In the genomic region with DNA sequence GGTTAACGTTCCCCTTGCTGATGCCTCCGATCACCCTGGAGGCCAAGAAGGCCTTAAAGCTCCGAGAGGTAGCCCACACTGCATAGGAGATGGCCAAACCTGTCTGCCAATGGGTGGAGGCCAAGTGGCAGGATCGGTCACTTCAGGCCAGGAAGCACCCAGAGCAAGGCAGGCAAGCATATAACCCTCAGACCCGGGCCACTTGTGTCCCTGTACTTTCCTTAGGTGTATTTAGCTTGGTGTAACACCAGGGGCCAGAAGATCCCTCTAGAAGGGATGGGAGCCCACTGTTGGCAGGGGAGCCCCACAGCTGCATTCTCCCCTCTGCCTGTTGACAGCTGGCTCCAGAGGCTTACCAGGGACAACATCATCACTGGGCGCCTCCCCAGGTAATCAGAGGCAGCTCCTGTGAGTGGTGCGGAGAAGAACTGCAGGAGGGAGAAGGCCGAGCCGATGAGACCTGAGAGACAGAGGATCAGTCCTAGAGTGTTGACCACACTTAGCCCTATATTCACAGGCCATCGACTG, we compare ENCODE assay signal across 8 mouse cellular contexts. TPM values are rescaled to one million over a fixed set of nuclear protein-coding genes. Genes with fewer than 3 reads are reported as not detected.
DNase-seq lines count a peak whose midpoint lies in the region; ATAC-seq and TF ChIP-seq lines count a peak whose summit lies in the region.

No protein-coding gene starts in this region.

- no peak for TF ChIP-seq EP300 in liver, embryonic 14.5 days (IDR thresholded peaks at IDR 0.05; ENCODE audit: low read depth)

- H3K9me3 ChIP-seq in heart, embryonic 13.5 days, result no peaks in the 10 kb centered on the region
- no peaks in the 10 kb centered on the region for H3K9me3 ChIP-seq in liver, embryonic 14.5 days (ENCODE audit: control insufficient read depth, low read length)

- 50% methylated on average over 10 of the region's 10 CpGs for WGBS in heart, embryonic 13.5 days
- WGBS in liver, embryonic 14.5 days (ENCODE audit: insufficient replicate concordance), result 57% methylated on average over 10 of the region's 10 CpGs

- H3K4me1 ChIP-seq in heart, embryonic 13.5 days, result peaks cover 26% of the 10 kb centered on the region
- H3K4me1 ChIP-seq in liver, embryonic 14.5 days (replicated peaks; ENCODE audit: control insufficient read depth in 2 of 2, insufficient read depth in 2 of 2, low read length in 1 of 2), result peaks cover 14 to 25% of the 10 kb centered on the region in 2 experiments

- H3K27ac ChIP-seq in heart, embryonic 13.5 days (replicated peaks), result peak overlapping the region; percentile 86
- peak overlapping the region; percentile 76 for H3K27ac ChIP-seq in liver, embryonic 14.5 days

- TF ChIP-seq CTCF in liver, embryonic 14.5 days (IDR thresholded peaks at IDR 0.05; ENCODE audit: low read depth), result no peak

- peak overlapping the region; percentile 86 for H3K9ac ChIP-seq in heart, embryonic 13.5 days
- H3K9ac ChIP-seq in liver, embryonic 14.5 days (replicated peaks), result peak overlapping the region; percentile 75

- peak; percentile 21 to 26 for DNase-seq in layer of hippocampus, postnatal 10 days (ENCODE audit: low spot score in 2 of 2)
- DNase-seq in layer of hippocampus, postnatal 25 days (ENCODE audit: extremely low spot score in 1 of 2, low spot score in 1 of 2), result no peak
- DNase-seq in c-Kit-positive CD71-positive TER-119-positive erythroid progenitor cells, embryonic 14.5 days (ENCODE audit: low spot score), result peak; percentile 25
- no peak for DNase-seq in liver, embryonic 14.5 days (ENCODE audit: low read depth in 3 of 3, low spot score in 3 of 3)
- DNase-seq in adrenal gland, adult 2 months, result no peak
- DNase-seq in embryo, embryonic 10.5 days (ENCODE audit: low spot score), result no peak
- DNase-seq in ovary, postnatal 14 days (ENCODE audit: low spot score), result no peak

- H3K4me2 ChIP-seq in heart, embryonic 13.5 days, result peak overlapping the region; percentile 86
- peak overlapping the region; percentile 95 for H3K4me2 ChIP-seq in liver, embryonic 14.5 days (ENCODE audit: low read depth)

- peaks cover 81% of the 10 kb centered on the region for H3K36me3 ChIP-seq in heart, embryonic 13.5 days
- H3K36me3 ChIP-seq in liver, embryonic 14.5 days (replicated peaks; ENCODE audit: control insufficient read depth, insufficient read depth, low read depth), result peaks cover 56% of the 10 kb centered on the region

- no peak for ATAC-seq in heart, embryonic 13.5 days (ENCODE audit: extremely low read depth, insufficient number of reproducible peaks, low FRiP score, low TSS enrichment)
- no peak for ATAC-seq in liver, embryonic 14.5 days (ENCODE audit: insufficient read depth)

- H3K27me3 ChIP-seq in heart, embryonic 13.5 days (replicated peaks), result no peaks in the 10 kb centered on the region
- H3K27me3 ChIP-seq in liver, embryonic 14.5 days (ENCODE audit: control insufficient read depth, insufficient read depth, low read length), result no peaks in the 10 kb centered on the region

- peak overlapping the region; percentile 73 for H3K4me3 ChIP-seq in heart, embryonic 13.5 days
- H3K4me3 ChIP-seq in liver, embryonic 14.5 days (ENCODE audit: insufficient read depth in 1 of 2, low read depth in 2 of 2, low read length in 2 of 2), result peak overlapping the region; percentile 70 to 71

RNA-seq across cellular contexts. Expression of a gene that starts 1.3 kb away (rescaled TPM):
- total RNA-seq in layer of hippocampus, postnatal 10 days (2021), result 10 to 100 TPM; 46.0 to 49.5 TPM
- 10 to 100 TPM; 38.2 to 42.7 TPM for total RNA-seq in layer of hippocampus, postnatal 25 days (2021)
- polyA plus RNA-seq in heart, embryonic 13.5 days (2015; fragmentation: Nextera tagmentation; extraction: Ambion mirVana), result 75.1 and 78.4 TPM in 2 replicates
- 53.6 and 68.5 TPM in 2 replicates for polyA plus RNA-seq in liver, embryonic 14.5 days (2012; rRNA removed)
- polyA plus RNA-seq in liver, embryonic 14.5 days (2014; fragmentation: Nextera tagmentation; extraction: Ambion mirVana), result 33.1 and 46.7 TPM in 2 replicates
- 10 to 100 TPM; 32.8 to 37.4 TPM for total RNA-seq in adrenal gland, adult 2 months (2021)
- polyA plus RNA-seq in adrenal gland, adult 2 months (2012; rRNA removed), result 201 and 211 TPM in 2 replicates

RNA-seq across cellular contexts. Expression of a gene that starts 24.2 kb away (rescaled TPM):
- 10 to 100 TPM; 18.9 to 20.5 TPM for total RNA-seq in layer of hippocampus, postnatal 10 days (2021)
- 10 to 100 TPM; 13.1 to 15.0 TPM for total RNA-seq in layer of hippocampus, postnatal 25 days (2021)
- polyA plus RNA-seq in heart, embryonic 13.5 days (2015; fragmentation: Nextera tagmentation; extraction: Ambion mirVana), result 15.3 and 16.6 TPM in 2 replicates
- polyA plus RNA-seq in liver, embryonic 14.5 days (2012; rRNA removed), result 11.2 and 12.4 TPM in 2 replicates
- 11.9 and 14.4 TPM in 2 replicates for polyA plus RNA-seq in liver, embryonic 14.5 days (2014; fragmentation: Nextera tagmentation; extraction: Ambion mirVana)
- 10 to 100 TPM; 21.3 to 26.1 TPM for total RNA-seq in adrenal gland, adult 2 months (2021)
- 6.7 and 9.1 TPM in 2 replicates for polyA plus RNA-seq in adrenal gland, adult 2 months (2012; rRNA removed)

RNA-seq across cellular contexts. Expression of a gene that starts 24.4 kb away (rescaled TPM):
- total RNA-seq in layer of hippocampus, postnatal 10 days (2021), result 1 to 10 TPM; 5.2 to 8.6 TPM
- total RNA-seq in layer of hippocampus, postnatal 25 days (2021), result 1 to 10 TPM; 5.6 to 6.6 TPM
- 2.4 and 3.5 TPM in 2 replicates for polyA plus RNA-seq in heart, embryonic 13.5 days (2015; fragmentation: Nextera tagmentation; extraction: Ambion mirVana)
- polyA plus RNA-seq in liver, embryonic 14.5 days (2012; rRNA removed), result 0.24 and 0.44 TPM in 2 replicates
- polyA plus RNA-seq in liver, embryonic 14.5 days (2014; fragmentation: Nextera tagmentation; extraction: Ambion mirVana), result 0.48 and 0.91 TPM in 2 replicates
- 1 to 10 TPM; 2.5 to 2.8 TPM for total RNA-seq in adrenal gland, adult 2 months (2021)
- 1.1 and 1.6 TPM in 2 replicates for polyA plus RNA-seq in adrenal gland, adult 2 months (2012; rRNA removed)

Comparison
In these comparisons a context has a peak if more than half of its experiments do, and no peak if none do; other contexts are left out.
1. DNase-seq: peak in layer of hippocampus, postnatal 10 days (2 of 2) and c-Kit-positive CD71-positive TER-119-positive erythroid progenitor cells, embryonic 14.5 days (single experiment); none in layer of hippocampus, postnatal 25 days (0 of 2), liver, embryonic 14.5 days (0 of 3), adrenal gland, adult 2 months (single experiment), embryo, embryonic 10.5 days (single experiment) and ovary, postnatal 14 days (single experiment).